Mouse (Mus musculus): ENCODE measurements at regions not wholly inside any gene's neighbourhood (a gene's known extent, or its start where the extent isn't known, plus 50 kb on each side); places are given as distances from the start of the nearest gene placed in this dataset.
A peak's percentile ranks its signal among the peaks of the same experiment; 100 is the strongest.

DNA sequence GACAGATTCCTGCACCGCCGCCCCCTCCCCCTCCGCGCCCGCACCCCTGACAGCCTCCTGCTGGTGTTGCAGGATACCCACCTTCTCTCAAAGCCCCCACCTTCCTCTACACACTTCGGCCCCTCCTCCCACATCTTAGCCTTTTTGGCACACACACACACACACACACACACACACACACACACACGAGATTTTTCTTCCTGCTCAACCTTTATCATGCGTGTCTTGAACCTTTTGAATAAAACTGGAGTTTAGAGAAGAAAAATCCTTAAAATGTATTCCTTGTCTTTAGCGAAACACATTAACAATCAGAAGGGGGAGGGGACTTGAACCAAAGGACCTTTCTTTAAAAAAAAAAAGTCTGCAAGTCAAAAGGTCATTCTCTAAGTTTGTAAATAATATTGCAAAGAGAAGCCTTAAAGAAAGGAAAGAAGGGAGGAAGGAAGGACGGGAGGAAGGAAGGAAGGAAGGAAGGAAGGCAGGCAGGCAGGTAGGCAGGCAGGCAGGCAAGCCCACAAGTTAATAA, 227.7 kb downstream of the Mef2c start:
- peak overlapping the region; percentile 97 for H3K9ac ChIP-seq (ENCODE audit: control insufficient read depth, low read depth, low read length, poor library complexity, severe bottlenecking)
- DNase-seq (ENCODE audit: low read depth, low spot score): peak; percentile 83
- H3K4me3 ChIP-seq (ENCODE audit: control insufficient read depth in 1 of 2, insufficient read depth in 1 of 2, low read depth in 2 of 2, low read length in 2 of 2): peak overlapping the region; percentile 85 to 89

DNA sequence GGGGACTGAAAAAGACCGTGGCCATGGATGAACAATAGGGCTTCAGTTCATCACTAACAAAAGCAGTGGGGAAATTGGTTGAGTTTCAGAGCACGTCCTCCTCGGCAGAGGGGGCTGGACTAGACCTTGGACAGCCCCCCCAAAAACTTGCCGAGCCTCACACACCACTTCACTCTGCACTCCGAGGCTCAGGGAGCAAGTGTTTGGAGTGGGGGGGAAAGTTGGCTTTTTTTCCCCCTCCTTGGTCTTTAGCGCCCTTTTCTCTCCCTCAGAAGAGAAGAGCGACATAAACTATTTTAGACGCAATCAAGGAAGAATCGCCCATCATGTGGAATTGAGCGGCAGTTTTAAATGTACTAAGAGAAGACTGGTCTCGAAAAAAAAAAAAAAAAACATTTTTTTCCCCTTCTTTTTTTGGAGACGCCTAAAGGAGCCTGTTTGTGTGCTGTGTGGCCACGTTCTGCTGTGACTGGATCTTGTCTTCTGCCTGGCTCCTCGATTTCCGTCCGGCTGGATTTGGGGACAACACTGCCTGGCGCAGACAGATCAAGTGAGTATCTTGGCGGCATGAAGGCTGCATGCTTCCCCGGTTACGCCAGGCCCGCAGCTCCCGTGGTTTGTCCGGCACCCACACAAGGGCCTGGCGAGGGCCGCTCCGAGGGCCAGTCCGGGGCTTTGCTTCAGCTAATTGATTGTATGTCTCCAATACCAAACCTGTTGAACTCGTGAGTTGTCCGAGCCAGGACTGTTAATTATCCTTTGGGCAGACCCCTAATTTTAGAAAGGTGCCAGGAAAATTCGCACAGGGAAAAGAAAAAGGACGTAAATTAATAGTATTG, 228.7 kb downstream of the Mef2c start:
- H3K27me3 ChIP-seq (ENCODE audit: control insufficient read depth in 1 of 2, insufficient read depth in 2 of 2, low read length in 2 of 2): no peaks in the 10 kb centered on the region
- peaks cover 3 to 6% of the 10 kb centered on the region in 2 experiments; a peak in 2 of 4 replicates for H3K4me1 ChIP-seq (ENCODE audit: control insufficient read depth in 1 of 2, insufficient read depth in 2 of 2, low read length in 2 of 2)
- peak overlapping the region; percentile 85 to 89 for H3K4me3 ChIP-seq (ENCODE audit: control insufficient read depth in 1 of 2, insufficient read depth in 1 of 2, low read depth in 2 of 2, low read length in 2 of 2)
- H3K9me3 ChIP-seq (replicated peaks; ENCODE audit: insufficient read depth, low read length): no peaks in the 10 kb centered on the region
- peaks cover 26% of the 10 kb centered on the region for H3K79me2 ChIP-seq (ENCODE audit: control insufficient read depth, insufficient read depth, low read length, poor library complexity)
- DNase-seq (ENCODE audit: low read depth, low spot score): peak; percentile 89
- H3K9ac ChIP-seq (ENCODE audit: control insufficient read depth, low read depth, low read length, poor library complexity, severe bottlenecking): peak overlapping the region; percentile 97
- TF ChIP-seq MAZ (IDR thresholded peaks at IDR 0.05; ENCODE audit: low read depth, low read length) (peak; percentile 78; the same call in 1 of the 2 replicates), POLR2AphosphoS2 (IDR thresholded peaks at IDR 0.05; ENCODE audit: low read length) (peak; percentile 73; the same call in 1 of the 2 replicates), MYB (IDR thresholded peaks at IDR 0.05; ENCODE audit: low read depth, low read length) (no peak), BHLHE40 (IDR thresholded peaks at IDR 0.05; ENCODE audit: borderline replicate concordance, low read depth, low read length) (0 out of 2 replicates have a peak, but pooled peaks have one; percentile 3), MXI1 (IDR thresholded peaks at IDR 0.05; ENCODE audit: low read depth, low read length) (peak; percentile 54), KAT2A (conservative IDR thresholded peaks at IDR 0.05; ENCODE audit: low read depth, low read length) (0 out of 2 replicates have a peak, but pooled peaks have one; percentile 33), MAFK (IDR thresholded peaks at IDR 0.05; ENCODE audit: borderline replicate concordance, low read depth, low read length) (no peak), ELF1 (IDR thresholded peaks at IDR 0.05; ENCODE audit: low read depth, low read length) (no peak), TCF12 (IDR thresholded peaks at IDR 0.05; ENCODE audit: low read depth, low read length) (peak; percentile 40; the same call in 1 of the 2 replicates), USF1 (IDR thresholded peaks at IDR 0.05; ENCODE audit: low read depth, low read length) (no peak), MAX (IDR thresholded peaks at IDR 0.05; ENCODE audit: low read length) (peak; percentile 67), SIN3A (IDR thresholded peaks at IDR 0.05; ENCODE audit: low read length) (peak; percentile 64), POLR2A (IDR thresholded peaks at IDR 0.05; ENCODE audit: control insufficient read depth in 1 of 2, insufficient read depth in 1 of 2, low read depth in 1 of 2, low read length in 2 of 2, poor library complexity in 1 of 2) (peak in 1 of 2 experiments; percentile 72; a peak in 2 of 4 replicates), NRF1 (IDR thresholded peaks at IDR 0.05; ENCODE audit: insufficient read depth, low read depth, low read length, poor library complexity, severe bottlenecking) (no peak), NELFE (IDR thresholded peaks at IDR 0.05; ENCODE audit: low read depth, low read length) (peak; percentile 64), ZNF384 (IDR thresholded peaks at IDR 0.05; ENCODE audit: low read depth, low read length) (peak; percentile 75), ZMIZ1 (IDR thresholded peaks at IDR 0.05; ENCODE audit: low read depth, low read length) (peak; percentile 48; the same call in 1 of the 2 replicates), ZC3H11A (IDR thresholded peaks at IDR 0.05; ENCODE audit: low read depth, low read length) (0 out of 2 replicates have a peak, but pooled peaks have one; percentile 15), EP300 (IDR thresholded peaks at IDR 0.05; ENCODE audit: low read depth in 1 of 2, low read length in 2 of 2) (0 out of 4 replicates have a peak, but pooled peaks have one; percentile 5 to 6), TAL1 (IDR thresholded peaks at IDR 0.05; ENCODE audit: low read length) (no peak), TBP (IDR thresholded peaks at IDR 0.05; ENCODE audit: low read depth, low read length) (peak; percentile 87), CHD1 (IDR thresholded peaks at IDR 0.05; ENCODE audit: low read depth, low read length) (peak; percentile 37), MYC (IDR thresholded peaks at IDR 0.05; ENCODE audit: low read depth, low read length) (peak; percentile 48; the same call in 1 of the 2 replicates)
- peaks cover 0 to 4% of the 10 kb centered on the region in 2 experiments; a peak in 3 of 4 replicates for H3K36me3 ChIP-seq (ENCODE audit: control insufficient read depth in 1 of 2, insufficient read depth in 2 of 2, low read length in 2 of 2)
- H3K27ac ChIP-seq (ENCODE audit: control insufficient read depth, low read depth, low read length): peak overlapping the region; percentile 70

More for the DNA sequence above, 227.7 kb downstream of the Mef2c start:
- Histone ChIP-seq H3K27me3 (ENCODE audit: control insufficient read depth in 1 of 2, insufficient read depth in 2 of 2, low read length in 2 of 2) (no peaks in the 10 kb centered on the region), H3K36me3 (ENCODE audit: control insufficient read depth in 1 of 2, insufficient read depth in 2 of 2, low read length in 2 of 2) (peaks cover 0 to 4% of the 10 kb centered on the region in 2 experiments; a peak in 3 of 4 replicates), H3K79me2 (ENCODE audit: control insufficient read depth, insufficient read depth, low read length, poor library complexity) (peaks cover 26% of the 10 kb centered on the region), H3K4me1 (ENCODE audit: control insufficient read depth in 1 of 2, insufficient read depth in 2 of 2, low read length in 2 of 2) (peaks cover 4 to 5% of the 10 kb centered on the region in 2 experiments; a peak in 1 of 4 replicates), H3K9me3 (replicated peaks; ENCODE audit: insufficient read depth, low read length) (no peaks in the 10 kb centered on the region), H3K27ac (ENCODE audit: control insufficient read depth, low read depth, low read length) (peak overlapping the region; percentile 98)
- no peak; the same call in none of the 2 replicates for TF ChIP-seq SIN3A (IDR thresholded peaks at IDR 0.05; ENCODE audit: low read length)
- no peak for TF ChIP-seq USF2 (IDR thresholded peaks at IDR 0.05; ENCODE audit: borderline replicate concordance in 1 of 2, insufficient read depth in 1 of 2, low read depth in 1 of 2, low read length in 2 of 2)
- no peak for TF ChIP-seq TBP (IDR thresholded peaks at IDR 0.05; ENCODE audit: low read depth, low read length)
- TF ChIP-seq CHD1 (IDR thresholded peaks at IDR 0.05; ENCODE audit: low read depth, low read length): 0 out of 2 replicates have a peak, but pooled peaks have one; percentile 65
- TF ChIP-seq GATA1 (IDR thresholded peaks at IDR 0.05; ENCODE audit: low read depth, low read length): no peak
- TF ChIP-seq UBTF (IDR thresholded peaks at IDR 0.05; ENCODE audit: borderline replicate concordance, insufficient read depth, low read depth, low read length): no peak
- 0 out of 2 replicates have a peak, but pooled peaks have one; percentile 64 for TF ChIP-seq MAZ (IDR thresholded peaks at IDR 0.05; ENCODE audit: low read depth, low read length)
- no peak for TF ChIP-seq POLR2AphosphoS5 (IDR thresholded peaks at IDR 0.05; ENCODE audit: borderline replicate concordance, low read depth, low read length)
- TF ChIP-seq GABPA (IDR thresholded peaks at IDR 0.05; ENCODE audit: low read depth, low read length): no peak
- no peak for TF ChIP-seq TCF12 (IDR thresholded peaks at IDR 0.05; ENCODE audit: low read depth, low read length)
- peak; percentile 56; the same call in 1 of the 2 replicates for TF ChIP-seq ZNF384 (IDR thresholded peaks at IDR 0.05; ENCODE audit: low read depth, low read length)
